Mouse (Mus musculus): ENCODE measurements around the gene Gm17359.

- no peak for TF ChIP-seq POLR2A (IDR thresholded peaks at IDR 0.05; ENCODE audit: borderline replicate concordance, control insufficient read depth, low read depth, low read length)
- TF ChIP-seq CTCF (IDR thresholded peaks at IDR 0.05; ENCODE audit: control insufficient read depth, insufficient read depth, low read length): no peak
Observed at GRCm38 (mm10) chr3:79289050-79289449, 47.4 kb upstream of the Gm17359 start.

Data from bone marrow, adult 2 months (tissue).